Mouse (Mus musculus) Patski (cell line): ENCODE measurements around the gene Dhrs4. TPM values are rescaled to one million over a fixed set of nuclear protein-coding genes. Genes with fewer than 3 reads are reported as not detected.

Source experiments
- ATAC-seq: fragments of 100-300 bp; one replicate; pipeline ENCODE4 v1.8.0; 2021
- CTCF ChIA-PET: fragments of 350-600 bp; sonication (Branson Sonifier 250); formaldehyde crosslinking; loops from one replicate; lab custom pipeline; 2022; ENCODE audit warnings: inconsistent platforms; lab: Charles Lee
- POLR2A ChIA-PET: fragments of 350-600 bp; sonication (Branson Sonifier 250); formaldehyde crosslinking; loops from one replicate; lab custom pipeline; 2022; ENCODE audit warnings: antibody characterized with exemption, inconsistent platforms; lab: Charles Lee
- DNase-seq: peaks from one replicate; pipeline ENCODE4 v3.0.0-alpha.2; 2011; ENCODE audit warnings: low read depth, low spot score
- H3K27me3 ChIP-seq: fragments of 371-371 bp; one replicate; pipeline ENCODE4 v1.5.1; 2021
- CTCF ChIP-seq: fragments of 100-300 bp; IDR thresholded peaks from one replicate; pipeline ENCODE4 v1.5.1; 2021
- in situ Hi-C: fragments of 300-500 bp; cut with MboI; formaldehyde crosslinking; loops from 3 replicates; pipeline ENCODE4 v1.11.1; 2018; ENCODE audit warnings: low pct_unique_long_range_greater_than_20kb, mixed read lengths
- polyA plus RNA-seq: library from polyadenylated mRNA; unstranded; gene quantifications from one replicate; pipeline ENCODE4 v1.2.3, GENCODE M21; 2021

Gene Dhrs4
- 71.3 TPM for polyA plus RNA-seq

DNA sequence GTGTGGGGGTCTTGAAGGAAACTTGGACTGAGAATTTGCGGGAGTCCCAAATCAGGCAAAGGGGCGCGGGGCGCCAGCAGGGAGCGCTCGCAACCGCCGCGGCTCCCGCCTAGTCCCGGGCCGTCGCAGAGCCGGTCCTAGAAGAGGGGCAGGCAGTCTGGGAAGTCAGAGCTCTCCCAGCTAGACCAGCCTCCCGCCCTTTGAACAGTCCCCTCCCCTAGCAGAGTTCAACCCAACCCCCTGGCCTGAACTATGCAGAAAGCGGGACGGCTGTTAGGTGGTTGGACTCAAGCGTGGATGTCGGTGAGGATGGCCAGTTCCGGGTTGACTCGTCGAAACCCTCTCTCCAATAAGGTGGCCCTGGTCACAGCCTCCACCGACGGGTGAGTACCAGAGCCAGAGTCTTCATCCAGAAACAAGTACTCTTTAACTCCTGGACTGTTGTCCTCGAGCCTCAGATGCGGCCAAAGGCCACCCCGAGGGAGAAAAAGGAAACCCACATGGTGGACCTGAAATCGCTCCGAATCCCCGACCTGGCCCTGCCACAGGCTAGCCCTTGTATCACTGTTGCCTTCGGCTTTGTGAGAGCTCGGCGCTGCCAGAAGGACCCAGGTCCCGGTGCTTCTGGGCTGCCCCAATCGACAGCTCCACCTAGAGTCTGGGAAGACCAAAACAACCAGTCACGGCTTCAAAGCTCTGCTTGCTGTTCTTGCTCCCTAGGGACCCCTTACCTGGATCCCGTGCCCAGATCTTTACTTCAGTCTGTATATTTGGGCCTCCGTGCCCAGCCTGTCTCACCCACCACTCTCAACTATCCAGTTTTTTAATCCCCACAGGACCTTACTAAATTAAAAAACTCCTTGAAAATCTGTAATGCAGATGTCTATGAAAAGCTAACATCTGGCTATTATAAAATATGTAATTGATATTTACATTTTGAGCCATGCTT, at the start of gene Dhrs4:
Gene Dhrs4, plus strand, starts transcription at position 108 of the 949 bp plus-strand sequence.
- POLR2A ChIA-PET, result interaction anchor here (1.2 to 1.6 kb wide), 3 partner anchors 11 to 79 kb away, joined by 3 to 5 read pairs (median 4); partner anchors contain the start of gene Carmil3
- CTCF ChIA-PET, result interaction anchor here (0.6 to 2.5 kb wide), 15 partner anchors 10 to 330 kb away, joined by 3 to 27 read pairs (median 4); partner anchors contain the start of gene Carmil3
- peak; percentile 96 for ATAC-seq
- H3K27me3 ChIP-seq, result peaks cover 4% of the 10 kb centered on the region
- peak; percentile 48 for DNase-seq
- peak; percentile 92 for TF ChIP-seq CTCF
- in situ Hi-C loops, result no loop called here

DNA sequence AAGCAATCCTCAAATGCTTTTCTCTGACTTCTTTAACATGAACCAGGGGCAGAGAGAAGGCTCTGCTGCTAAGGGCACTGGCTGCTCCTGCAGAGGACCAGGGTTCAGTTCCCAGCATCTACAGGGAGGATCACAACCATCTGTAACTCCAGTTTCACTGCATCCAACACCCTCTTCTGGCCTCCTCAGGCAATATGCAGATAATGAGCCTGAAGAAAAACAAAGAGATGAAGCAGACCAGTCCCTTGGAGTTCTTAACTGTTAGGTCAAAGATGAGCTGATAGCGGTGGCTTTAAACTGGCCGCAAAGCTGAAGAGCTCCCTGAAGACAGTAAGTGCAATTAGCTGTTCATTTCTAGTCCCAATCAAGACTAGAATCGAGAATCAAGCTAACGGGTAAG, 48.3 kb upstream of the Dhrs4 start:
- ChIA-PET POLR2A (no interaction called here), CTCF (no interaction called here)
- in situ Hi-C loops, result loop anchor here (10.0 kb wide), 1 partner anchor 285 kb away; no protein-coding TSS in a partner anchor
- TF ChIP-seq CTCF, result no peak
- DNase-seq, result no peak
- no peak for ATAC-seq
- peaks cover 43% of the 10 kb centered on the region for H3K27me3 ChIP-seq

DNA sequence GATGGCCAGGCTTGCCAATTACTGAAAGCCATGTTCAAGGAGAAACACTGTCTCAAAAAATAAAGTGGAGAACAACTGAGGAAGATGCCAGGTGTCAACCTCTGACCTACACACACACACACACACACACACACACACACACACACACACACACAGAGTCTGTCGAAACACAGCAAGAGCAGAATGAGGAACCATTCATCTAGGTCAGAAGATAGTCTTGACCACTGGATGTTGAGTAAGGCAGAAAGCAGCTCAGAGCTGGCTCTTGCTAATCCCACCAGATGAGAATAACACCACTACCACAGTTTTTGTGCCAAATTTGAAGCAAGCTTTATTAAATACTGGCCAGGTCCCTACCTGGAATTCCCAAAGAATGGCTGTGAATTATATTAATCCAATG, 45.5 kb upstream of the Dhrs4 start:
- in situ Hi-C loops, result loop anchor here (10.0 kb wide), 1 partner anchor 288 kb away; no protein-coding TSS in a partner anchor
- POLR2A ChIA-PET, result no interaction called here
- ATAC-seq, result no peak
- H3K27me3 ChIP-seq, result peaks cover 26% of the 10 kb centered on the region
- no peak for DNase-seq
- CTCF ChIA-PET, result no interaction called here
- TF ChIP-seq CTCF, result no peak

DNA sequence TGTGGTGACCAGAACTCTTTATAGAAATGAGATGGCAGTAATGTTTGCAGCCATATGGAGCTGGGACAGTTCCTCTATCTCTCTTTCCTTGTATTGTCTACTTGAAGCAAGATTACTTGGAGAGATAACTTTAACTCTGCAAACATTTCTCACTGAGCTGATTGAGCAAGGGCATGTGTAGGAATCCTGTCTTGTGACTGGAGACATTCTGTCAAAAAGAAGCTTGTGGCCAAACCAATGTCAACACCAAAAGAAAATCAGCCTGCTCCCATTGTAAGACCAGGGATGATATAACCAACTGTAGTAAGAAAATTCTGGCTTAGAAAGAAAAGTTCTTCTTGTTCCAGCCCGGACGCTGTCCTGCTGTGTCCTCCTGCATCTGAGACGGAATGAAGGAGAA, 43.7 kb upstream of the Dhrs4 start:
- peaks cover 16% of the 10 kb centered on the region for H3K27me3 ChIP-seq
- in situ Hi-C loops, result loop anchor here (10.0 kb wide), 1 partner anchor 290 kb away; no protein-coding TSS in a partner anchor
- ATAC-seq (no peak), DNase-seq (no peak)
- POLR2A ChIA-PET, result no interaction called here
- no peak for TF ChIP-seq CTCF
- CTCF ChIA-PET, result interaction anchor here (1.1 kb wide), 1 partner anchor 11 kb away, joined by 3 read pairs; no protein-coding TSS in a partner anchor

- POLR2A ChIA-PET, result no interaction called here
- TF ChIP-seq CTCF, result no peak
- peaks cover 6% of the 10 kb centered on the region for H3K27me3 ChIP-seq
- no peak for ATAC-seq
- DNase-seq, result no peak
- CTCF ChIA-PET, result no interaction called here
- in situ Hi-C loops, result loop anchor here (10.0 kb wide), 1 partner anchor 292 kb away; no protein-coding TSS in a partner anchor
These were observed 41.4 kb upstream of the Dhrs4 start for GRCm38 (mm10) chr14:55437118-55437517.

GRCm38 (mm10) chr14:55438193-55438784, 40.3 kb upstream of the Dhrs4 start:
- POLR2A ChIA-PET, result interaction anchor here (0.8 to 1.5 kb wide), 2 partner anchors 40 to 98 kb away, joined by 3 to 4 read pairs; partner anchors contain the start of gene Dhrs4
- peaks cover 11% of the 10 kb centered on the region for H3K27me3 ChIP-seq
- peak; percentile 67 for ATAC-seq

DNA sequence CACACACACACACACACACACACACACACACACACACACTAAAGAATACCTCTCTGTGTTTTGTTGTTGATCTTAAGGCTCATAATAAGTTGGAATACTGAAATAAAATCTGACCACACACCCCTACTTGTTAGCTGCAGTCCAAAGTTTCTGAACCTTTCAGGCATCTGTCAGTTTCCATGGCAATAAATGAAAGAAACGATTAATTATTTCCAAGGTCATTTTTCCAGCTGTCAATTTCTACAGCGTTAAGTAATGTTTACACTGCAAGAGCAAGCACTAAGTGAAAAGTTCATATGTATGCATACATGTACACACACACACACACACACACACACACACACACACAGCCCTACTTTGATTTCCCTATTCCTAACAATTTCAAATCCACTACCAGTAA, 20.9 kb upstream of the Dhrs4 start:
- in situ Hi-C loops, result no loop called here
- ChIA-PET CTCF (interaction anchor here (1.8 kb wide), 1 partner anchor 21 kb away, joined by 5 read pairs; the partner anchor contains the start of gene Dhrs4), POLR2A (no interaction called here)
- DNase-seq (no peak), ATAC-seq (no peak)
- TF ChIP-seq CTCF, result no peak
- peaks cover 19% of the 10 kb centered on the region for H3K27me3 ChIP-seq

More at GRCm38 (mm10) chr14:55438193-55438784, 40.3 kb upstream of the Dhrs4 start:
- CTCF ChIA-PET, result interaction anchor here (0.8 to 1.3 kb wide), 5 partner anchors 16 to 355 kb away, joined by 3 to 5 read pairs (median 3); no protein-coding TSS in a partner anchor
- in situ Hi-C loops, result loop anchor here (10.0 kb wide), 1 partner anchor 293 kb away; no protein-coding TSS in a partner anchor
- TF ChIP-seq CTCF, result peak; percentile 84
- peak; percentile 22 for DNase-seq

DNA sequence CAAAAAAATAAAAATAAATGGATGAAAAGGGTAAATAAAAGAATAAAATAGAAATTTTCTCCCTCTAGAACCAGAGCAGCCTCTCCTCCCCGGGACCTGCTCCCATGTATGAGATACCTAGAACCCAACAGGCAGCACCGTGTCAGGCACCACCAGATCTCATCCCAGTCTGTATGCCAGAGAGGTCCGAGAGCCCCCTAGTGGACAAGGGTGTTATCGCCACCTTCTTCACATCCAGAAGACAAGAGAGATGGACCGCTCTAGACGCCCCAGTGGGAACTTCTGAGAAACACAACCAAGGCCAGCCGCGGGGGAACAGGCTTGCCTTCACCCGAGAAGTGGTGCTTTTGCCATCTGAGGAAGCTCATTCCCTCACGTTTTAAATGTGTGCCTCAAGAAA, 20.3 kb upstream of the Dhrs4 start:
- CTCF ChIA-PET, result interaction anchor here (0.7 to 1.2 kb wide), 2 partner anchors 9 to 21 kb away, joined by 3 to 5 read pairs; no protein-coding TSS in a partner anchor
- in situ Hi-C loops, result no loop called here
- TF ChIP-seq CTCF, result peak; percentile 79
- DNase-seq (no peak), ATAC-seq (no peak)
- POLR2A ChIA-PET, result no interaction called here
- H3K27me3 ChIP-seq, result peaks cover 20% of the 10 kb centered on the region

- ChIA-PET POLR2A (no interaction called here), CTCF (interaction anchor here (0.7 to 1.2 kb wide), 3 partner anchors 8 to 44 kb away, joined by 3 to 5 read pairs (median 3); no protein-coding TSS in a partner anchor)
- DNase-seq (no peak), ATAC-seq (no peak)
- in situ Hi-C loops, result no loop called here
- no peak for TF ChIP-seq CTCF
- H3K27me3 ChIP-seq, result peaks cover 18% of the 10 kb centered on the region
These were observed 19.8 kb upstream of the Dhrs4 start for GRCm38 (mm10) chr14:55458761-55459160.

DNA sequence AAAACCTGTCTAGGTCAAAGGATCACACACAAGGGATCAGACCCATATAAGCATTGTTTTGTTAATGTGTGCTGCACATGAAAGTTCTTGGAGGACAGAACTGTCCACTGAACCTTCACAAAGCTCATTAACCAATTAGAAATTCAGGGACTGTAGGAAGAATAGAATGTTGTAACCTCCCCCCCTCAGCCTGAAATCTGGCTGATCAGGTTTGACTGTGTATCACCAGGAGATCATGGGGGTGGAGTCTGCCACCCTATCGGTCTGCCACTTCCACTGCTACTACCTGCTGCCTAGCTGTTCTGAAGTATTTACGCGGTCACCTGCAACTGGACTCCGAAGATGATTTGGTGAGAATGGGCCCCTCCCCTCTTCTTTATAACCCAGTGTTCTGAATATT, 18.8 kb upstream of the Dhrs4 start:
- peaks cover 20% of the 10 kb centered on the region for H3K27me3 ChIP-seq
- ChIA-PET POLR2A (no interaction called here), CTCF (no interaction called here)
- DNase-seq (no peak), ATAC-seq (no peak)
- in situ Hi-C loops, result no loop called here
- no peak for TF ChIP-seq CTCF
